Mouse (Mus musculus): ENCODE results near the gene Cyp2f2.
A peak's percentile ranks its signal among the peaks of the same experiment; 100 is the strongest.

Cyp2f2 gene

GRCm38 (mm10) chr7:27119676-27120075 lies at the start of gene Cyp2f2:
Gene Cyp2f2, plus strand, starts transcription at chr7:27119909.
- DNase-seq (ENCODE audit: extremely low read depth, insufficient read length, low spot score): no peak

DNA sequence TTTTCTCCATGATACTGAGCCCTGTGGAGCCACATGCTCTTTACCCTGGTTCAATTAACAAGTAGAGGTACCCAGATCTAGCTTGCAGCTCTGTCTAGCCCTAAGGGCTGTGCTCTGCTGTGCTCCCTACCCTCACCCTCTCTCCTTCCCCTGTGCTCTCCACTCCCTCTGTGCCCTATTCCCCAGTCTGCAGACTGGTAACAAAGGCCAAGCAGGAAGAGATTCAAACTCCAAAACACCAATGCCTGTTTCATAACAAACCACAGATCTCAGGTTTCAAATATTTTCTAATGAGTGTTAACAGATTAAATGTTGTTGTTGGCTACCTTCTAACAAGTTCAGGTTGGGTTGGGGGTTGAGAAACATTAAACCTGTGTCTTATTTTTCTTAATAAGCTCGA lies 41.1 kb upstream of the Cyp2f2 start:
- no peak for DNase-seq (ENCODE audit: extremely low read depth, insufficient read length, low spot score)

GRCm38 (mm10) chr7:27081625-27082024 lies 38.1 kb upstream of the Cyp2f2 start:
- DNase-seq (ENCODE audit: extremely low read depth, insufficient read length, low spot score): no peak

- DNase-seq (ENCODE audit: extremely low read depth, insufficient read length, low spot score): no peak
Measured at GRCm38 (mm10) chr7:27091039-27091438, 28.7 kb upstream of the Cyp2f2 start.

DNA sequence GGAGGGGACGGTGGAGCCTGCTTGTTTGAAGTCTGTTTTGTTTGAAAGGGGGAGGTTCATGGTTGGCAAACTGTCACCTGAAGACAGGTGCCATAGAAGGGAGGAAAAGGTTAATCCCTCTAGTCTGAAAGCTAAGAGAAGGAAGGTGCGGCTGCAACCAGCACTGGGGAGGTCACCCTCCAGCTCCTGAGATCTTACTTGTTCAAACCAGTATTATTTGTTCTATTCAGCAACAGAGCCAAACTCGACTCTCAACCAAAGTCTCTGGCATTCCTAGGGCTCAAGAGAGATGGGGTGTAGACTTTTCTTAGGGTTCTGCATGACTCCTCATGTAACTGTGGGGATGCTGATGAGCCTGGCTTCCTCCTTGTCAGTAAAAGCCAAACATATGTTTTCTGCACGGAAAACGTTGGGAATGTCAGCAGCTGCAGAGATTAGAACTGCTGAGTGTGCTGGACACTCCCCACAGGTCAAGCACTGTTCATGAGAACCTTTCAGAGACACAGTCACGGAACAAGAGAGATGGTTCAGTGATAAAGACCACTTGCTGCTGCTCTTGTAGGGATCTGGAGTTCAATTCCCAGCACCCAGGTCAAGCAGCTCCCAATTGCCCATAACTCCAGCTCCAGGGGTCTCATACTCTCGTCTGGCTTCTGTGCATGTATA lies 27.5 kb upstream of the Cyp2f2 start:
- DNase-seq (ENCODE audit: extremely low read depth, insufficient read length, low spot score): no peak

- DNase-seq (ENCODE audit: extremely low read depth, insufficient read length, low spot score): no peak
Measured at GRCm38 (mm10) chr7:27092882-27093281, 26.8 kb upstream of the Cyp2f2 start.

GRCm38 (mm10) chr7:27104882-27105281 lies 14.8 kb upstream of the Cyp2f2 start:
- DNase-seq (ENCODE audit: extremely low read depth, insufficient read length, low spot score): no peak

DNA sequence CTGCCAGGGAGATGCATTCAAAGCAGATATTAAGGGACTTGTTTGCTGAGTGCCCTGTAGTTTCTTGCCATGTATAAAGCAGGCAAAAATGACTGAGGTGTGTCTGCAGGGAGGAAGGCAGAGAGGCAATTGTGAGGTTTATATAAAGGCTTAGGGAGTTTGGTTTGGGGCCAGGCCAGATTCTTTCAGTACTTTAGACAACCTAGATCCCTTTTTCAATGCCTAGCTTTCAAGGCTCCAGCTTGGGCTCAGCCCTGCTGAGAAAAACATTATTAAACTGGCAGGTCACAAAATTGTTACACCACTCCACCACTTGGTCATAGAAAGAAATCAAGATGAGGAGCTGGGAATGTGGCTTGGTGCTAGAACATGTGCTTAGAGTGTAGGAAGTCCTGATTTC lies 9.4 kb upstream of the Cyp2f2 start:
- no peak for DNase-seq (ENCODE audit: extremely low read depth, insufficient read length, low spot score)

- DNase-seq (ENCODE audit: extremely low read depth, insufficient read length, low spot score): no peak
Measured at GRCm38 (mm10) chr7:27111038-27111437, 8.7 kb upstream of the Cyp2f2 start.

DNA sequence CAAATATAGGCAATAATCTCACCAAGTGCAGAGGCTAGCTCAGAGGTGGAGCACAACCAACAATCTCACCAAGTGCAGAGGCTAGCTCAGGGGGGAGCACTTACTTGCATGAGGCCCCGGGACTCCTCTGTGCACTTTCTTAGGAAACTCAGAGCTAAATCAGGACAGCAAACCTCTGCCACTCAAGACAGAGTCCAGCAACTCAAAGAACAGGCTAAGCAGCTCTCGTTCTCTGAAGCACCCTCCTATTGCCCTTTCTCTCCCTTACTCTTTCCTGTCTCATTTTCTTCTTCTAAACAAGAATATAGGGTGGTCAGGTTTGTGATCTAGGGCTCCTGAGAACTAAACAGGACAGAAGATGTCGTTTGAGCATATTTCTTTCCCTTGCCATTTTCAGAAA lies 7.7 kb upstream of the Cyp2f2 start:
- DNase-seq (ENCODE audit: extremely low read depth, insufficient read length, low spot score): no peak

GRCm38 (mm10) chr7:27118033-27118511 lies 1.6 kb upstream of the Cyp2f2 start:
- peak; percentile 22 for DNase-seq (ENCODE audit: extremely low read depth, insufficient read length, low spot score)

DNA sequence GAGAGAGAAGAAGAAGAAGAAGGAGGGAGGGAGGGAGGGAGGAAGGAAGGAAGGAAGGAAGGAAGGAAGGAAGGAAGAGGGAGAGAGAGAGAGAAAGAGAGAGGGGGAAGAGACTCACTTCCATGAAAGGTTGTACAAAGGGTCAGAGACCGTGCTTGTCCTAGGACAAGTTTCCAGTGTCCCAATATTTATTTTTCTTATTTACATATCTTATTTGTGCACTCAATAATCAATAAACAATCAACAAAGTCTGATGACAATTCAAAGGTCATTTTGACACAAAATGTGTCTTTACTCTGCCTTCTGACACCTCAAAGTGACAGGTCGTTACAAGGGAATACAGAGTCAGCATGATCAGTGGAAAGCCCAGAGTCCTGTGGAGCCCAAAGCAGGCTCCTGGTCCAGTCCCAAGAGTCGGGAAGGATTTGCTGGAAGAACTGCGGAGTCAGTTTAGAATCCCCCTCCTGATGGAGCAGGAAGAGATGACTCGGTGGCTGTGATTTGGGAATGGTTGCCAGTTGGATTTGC lies 4.7 kb downstream of the Cyp2f2 start:
- no peak for DNase-seq (ENCODE audit: extremely low read depth, insufficient read length, low spot score)

DNA sequence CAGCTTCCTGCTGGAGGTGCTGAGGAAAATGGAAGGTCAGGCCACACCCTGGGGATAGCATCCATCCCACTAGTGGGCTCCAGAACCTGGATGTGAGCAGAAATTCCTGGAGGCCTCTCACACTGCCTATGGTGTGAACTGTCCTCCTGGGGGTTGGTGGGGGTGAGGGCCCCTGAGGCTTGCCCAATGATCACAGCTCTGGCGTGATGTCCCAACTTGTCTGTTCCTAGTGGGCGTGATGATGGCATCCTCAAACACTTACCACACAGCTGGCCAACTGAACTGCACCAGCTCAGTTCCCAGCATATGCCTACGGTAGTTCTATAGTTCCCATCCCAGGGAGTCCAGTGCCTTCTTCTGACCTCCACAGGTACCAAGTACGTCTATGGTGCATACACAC lies 5.3 kb downstream of the Cyp2f2 start:
- DNase-seq (ENCODE audit: extremely low read depth, insufficient read length, low spot score): no peak

GRCm38 (mm10) chr7:27128162-27128561 lies 8.5 kb downstream of the Cyp2f2 start:
- no peak for DNase-seq (ENCODE audit: extremely low read depth, insufficient read length, low spot score)

DNA sequence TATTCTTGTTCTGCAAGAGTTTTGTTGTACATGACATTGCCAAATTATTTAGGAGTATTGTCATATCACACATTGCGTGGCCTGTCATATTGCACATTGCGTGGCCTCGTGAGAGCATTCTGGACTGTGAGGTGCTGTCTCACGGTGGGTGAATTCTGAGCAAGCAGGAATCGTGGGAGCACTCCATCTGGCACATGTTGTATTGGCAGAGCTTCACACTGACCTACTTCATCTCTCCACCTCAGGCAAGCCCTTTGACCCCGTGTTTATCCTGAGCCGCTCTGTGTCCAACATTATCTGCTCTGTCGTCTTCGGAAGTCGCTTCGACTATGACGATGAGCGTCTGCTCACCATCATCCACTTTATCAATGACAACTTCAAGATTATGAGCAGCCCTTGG lies 9.2 kb downstream of the Cyp2f2 start:
- no peak for DNase-seq (ENCODE audit: extremely low read depth, insufficient read length, low spot score)

- no peak for DNase-seq (ENCODE audit: extremely low read depth, insufficient read length, low spot score)
Measured at GRCm38 (mm10) chr7:27129811-27130210, 10.1 kb downstream of the Cyp2f2 start.

DNA sequence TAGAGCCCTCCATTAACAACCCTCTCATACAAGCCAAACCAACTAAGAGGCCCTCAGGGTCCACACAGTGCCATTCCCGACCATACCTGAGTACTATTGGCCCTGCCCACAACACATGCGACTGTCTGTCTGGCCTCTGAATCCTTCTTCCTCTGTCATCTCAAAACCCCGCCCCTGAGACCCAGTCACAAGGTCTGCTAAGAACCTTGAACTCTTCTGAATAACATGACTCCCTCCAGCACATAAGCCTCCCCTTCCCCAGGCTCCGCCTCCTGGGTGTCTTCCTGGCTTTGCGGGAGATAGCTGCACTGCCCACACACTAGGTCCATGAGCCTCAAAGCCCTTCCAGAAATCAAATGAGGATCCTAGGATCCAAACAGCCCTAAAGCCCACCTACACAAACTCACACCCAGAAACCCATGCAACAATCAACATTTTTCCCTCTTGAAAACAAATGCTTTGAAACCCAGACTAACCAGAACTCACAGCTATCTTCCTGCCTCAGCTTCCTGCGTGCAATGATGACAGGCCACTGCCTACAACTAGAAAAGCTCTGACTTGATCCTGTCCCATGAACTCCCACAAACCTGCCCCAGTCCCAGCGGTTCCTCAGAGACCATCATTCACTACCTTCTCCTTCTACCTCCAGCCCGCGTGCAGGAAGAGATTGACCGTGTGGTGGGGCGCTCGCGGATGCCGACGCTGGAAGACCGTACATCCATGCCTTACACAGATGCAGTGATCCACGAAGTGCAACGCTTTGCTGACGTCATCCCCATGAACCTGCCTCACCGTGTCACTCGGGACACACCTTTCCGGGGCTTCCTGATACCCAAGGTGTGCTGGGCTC lies 11.0 kb downstream of the Cyp2f2 start:
- DNase-seq (ENCODE audit: extremely low read depth, insufficient read length, low spot score): no peak

DNA sequence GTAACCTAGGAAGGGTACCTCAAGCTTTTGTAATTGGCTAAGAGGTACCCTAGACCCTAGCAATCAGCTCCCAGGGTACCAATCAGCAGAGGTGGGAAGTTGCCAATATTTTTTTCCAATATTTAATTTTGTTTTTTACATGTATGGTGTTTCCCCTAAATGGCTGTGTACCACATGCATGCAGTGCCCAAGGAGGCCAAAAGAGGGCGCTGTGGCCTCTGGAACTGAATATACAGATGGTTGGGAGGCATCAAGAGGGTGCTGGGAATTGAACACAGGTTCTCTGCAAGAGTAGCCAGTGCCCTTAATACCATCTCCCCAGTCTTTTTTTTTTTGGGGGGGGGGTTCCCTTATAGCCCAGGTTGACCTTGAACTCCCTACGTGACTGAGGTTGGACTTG lies 11.7 kb downstream of the Cyp2f2 start:
- no peak for DNase-seq (ENCODE audit: extremely low read depth, insufficient read length, low spot score)

- no peak for DNase-seq (ENCODE audit: extremely low read depth, insufficient read length, low spot score)
Measured at GRCm38 (mm10) chr7:27132588-27132987, 12.9 kb downstream of the Cyp2f2 start.

DNA sequence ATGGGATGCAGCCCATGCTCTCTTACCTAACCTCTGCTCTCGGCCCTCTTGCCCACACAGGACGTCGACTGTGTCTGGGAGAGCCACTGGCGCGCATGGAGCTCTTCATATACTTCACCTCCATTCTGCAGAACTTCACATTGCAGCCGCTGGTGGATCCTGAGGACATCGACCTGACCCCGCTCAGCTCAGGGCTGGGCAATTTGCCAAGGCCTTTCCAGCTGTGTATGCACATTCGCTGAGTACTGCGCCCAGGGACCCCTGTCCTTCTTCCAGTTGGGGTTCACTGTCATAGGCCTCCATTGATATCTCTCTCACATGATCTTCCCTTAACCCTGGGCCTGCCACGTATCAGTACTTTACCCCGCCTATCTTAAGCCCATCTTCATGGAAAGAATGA lies 13.4 kb downstream of the Cyp2f2 start:
- DNase-seq (ENCODE audit: extremely low read depth, insufficient read length, low spot score): no peak

GRCm38 (mm10) chr7:27133757-27134156 lies 14.0 kb downstream of the Cyp2f2 start:
- DNase-seq (ENCODE audit: extremely low read depth, insufficient read length, low spot score): no peak
